Mouse (Mus musculus) midbrain, embryonic 15.5 days (tissue): ENCODE measurements around the gene Lrmda. TPM values are rescaled to one million over a fixed set of nuclear protein-coding genes. Genes with fewer than 3 reads are reported as not detected.
A peak's percentile ranks its signal among the peaks of the same experiment; 100 is the strongest.

Source experiments
- ATAC-seq: fragments of 200-750 bp; cut with Nextera tagmentation; replicated peaks from 2 replicates; pipeline ENCODE4 v1.8.0; 2017; ENCODE audit warnings: moderate TSS enrichment
- H3K27ac ChIP-seq: fragments of 300-500 bp; sonication (generic); 2 replicates; pipeline ENCODE4 v1.5.1; 2015; ENCODE audit warnings: mild to moderate bottlenecking, inconsistent platforms
- H3K27me3 ChIP-seq: fragments of 300-500 bp; sonication (generic); replicated peaks from 2 replicates; pipeline ENCODE4 v1.6.1; 2015; ENCODE audit warnings: inconsistent platforms
- H3K36me3 ChIP-seq: fragments of 300-500 bp; sonication (generic); replicated peaks from 2 replicates; pipeline ENCODE4 v1.6.1; 2015; ENCODE audit warnings: inconsistent platforms
- H3K4me1 ChIP-seq: fragments of 300-500 bp; sonication (generic); 2 replicates; pipeline ENCODE4 v1.6.1; 2015; ENCODE audit warnings: inconsistent platforms
- H3K4me2 ChIP-seq: fragments of 300-500 bp; sonication (generic); 2 replicates; pipeline ENCODE4 v1.6.1; 2015; ENCODE audit warnings: inconsistent platforms, mild to moderate bottlenecking, moderate library complexity
- H3K4me3 ChIP-seq: fragments of 300-500 bp; sonication (generic); 2 replicates; pipeline ENCODE4 v1.5.1; 2015; ENCODE audit warnings: mild to moderate bottlenecking, inconsistent platforms
- H3K9ac ChIP-seq: fragments of 300-500 bp; sonication (generic); 2 replicates; pipeline ENCODE4 v1.6.1; 2015; ENCODE audit warnings: mild to moderate bottlenecking, inconsistent platforms
- H3K9me3 ChIP-seq: fragments of 300-500 bp; sonication (generic); 2 replicates; pipeline ENCODE4 v1.6.1; 2016; ENCODE audit warnings: inconsistent platforms
- WGBS: fragments of 180-500 bp; shearing (Covaris S2); methylation state at CpG from one replicate; pipeline ENCODE4 v1.1.7; 2015; ENCODE audit warnings: mixed read lengths; 5-methylcytosine and 5-hydroxymethylcytosine counted together
- polyA plus RNA-seq: library from polyadenylated mRNA; unstranded; fragments of >200 nt; fragmentation: Nextera tagmentation; extraction: Ambion mirVana; gene quantifications from 2 replicates; pipeline ENCODE4 v1.2.1, GENCODE M21; 2015

The Lrmda gene
- polyA plus RNA-seq, 1 experiment from 2014 or later = 0.31 TPM

DNA sequence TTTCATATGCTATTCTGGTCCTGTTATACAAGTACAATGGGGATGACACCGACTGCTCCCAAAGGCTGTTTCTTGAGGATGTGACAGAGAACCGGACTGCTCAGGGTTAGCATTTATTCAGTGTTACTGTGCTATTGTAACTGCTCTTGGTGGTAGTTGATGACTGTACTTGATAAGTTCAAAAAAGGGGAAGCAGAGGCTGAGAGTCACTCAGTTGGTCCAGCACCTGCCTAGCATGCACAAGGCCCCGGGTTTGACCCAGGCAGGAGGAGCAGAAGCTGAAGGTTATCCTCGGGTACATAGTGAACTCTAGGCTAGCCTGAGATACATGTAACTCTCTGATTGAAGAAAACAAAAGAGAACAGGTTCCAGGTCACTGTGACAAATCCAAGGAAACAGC lies 4.0 kb downstream of the Lrmda start:
- Histone ChIP-seq H3K36me3 (no peaks in the 10 kb centered on the region), H3K4me2 (no peak overlapping the region), H3K9ac (no peak overlapping the region), H3K4me3 (no peak overlapping the region), H3K27me3 (peaks cover 9% of the 10 kb centered on the region), H3K9me3 (no peaks in the 10 kb centered on the region), H3K4me1 (peaks cover 10% of the 10 kb centered on the region), H3K27ac (no peak overlapping the region)
- 72% methylated on average over 4 of the region's 4 CpGs for WGBS
- ATAC-seq = no peak

DNA sequence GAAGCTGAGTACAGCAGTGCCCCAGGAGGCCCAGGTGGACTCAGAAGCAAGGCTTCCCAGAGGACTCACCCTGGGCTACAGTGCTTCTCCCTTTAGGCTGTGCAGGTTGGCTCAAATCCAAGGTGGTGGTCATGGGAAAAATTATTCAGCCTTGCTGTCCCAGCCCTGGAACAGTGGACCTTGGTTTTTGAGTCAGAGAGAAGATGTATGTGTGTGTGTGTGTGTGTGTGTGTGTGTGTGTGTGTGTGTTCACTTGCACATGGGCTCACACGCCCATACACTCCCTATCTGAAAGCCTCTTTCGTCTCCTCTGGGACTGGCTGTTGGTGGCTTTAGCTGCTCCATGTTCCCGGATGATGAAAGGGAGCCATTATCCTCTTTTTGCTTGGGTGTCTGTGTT lies 16.4 kb downstream of the Lrmda start:
- 38% methylated on average over 3 of the region's 3 CpGs for WGBS
- Histone ChIP-seq H3K27ac (no peak overlapping the region), H3K4me1 (peaks cover 30% of the 10 kb centered on the region), H3K9me3 (no peaks in the 10 kb centered on the region), H3K4me2 (0 out of 2 replicates have a peak overlapping the region, but pooled peaks have one; percentile 29), H3K4me3 (no peak overlapping the region), H3K9ac (no peak overlapping the region), H3K36me3 (no peaks in the 10 kb centered on the region), H3K27me3 (no peaks in the 10 kb centered on the region)
- peak; percentile 63 for ATAC-seq

DNA sequence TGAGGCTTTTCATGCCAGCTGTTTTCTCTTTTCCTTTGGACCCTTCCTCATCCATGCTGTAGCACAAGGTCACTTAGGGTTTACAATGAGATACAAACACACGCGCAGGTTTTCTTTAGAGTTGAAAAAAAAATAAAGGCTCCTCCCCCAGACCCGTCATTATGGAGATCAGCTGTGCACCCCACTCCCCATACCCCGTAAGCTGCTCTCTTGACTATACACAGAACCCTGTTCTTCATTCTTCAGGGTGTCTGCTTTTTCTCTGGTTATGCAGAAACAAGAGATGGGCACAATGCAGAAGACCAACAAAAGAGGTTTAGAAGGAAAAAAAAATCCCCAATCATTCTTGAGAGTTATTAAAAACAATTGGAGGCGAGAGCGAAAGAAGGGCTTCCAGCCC lies 16.8 kb downstream of the Lrmda start:
- WGBS = 31% methylated on average over 6 of the region's 6 CpGs
- ATAC-seq = no peak
- Histone ChIP-seq H3K36me3 (no peaks in the 10 kb centered on the region), H3K4me2 (peak overlapping the region; percentile 29; the same call in 1 of the 2 replicates), H3K27me3 (peaks cover 4% of the 10 kb centered on the region; the same call in 1 of the 2 replicates), H3K9ac (no peak overlapping the region), H3K4me1 (peaks cover 30% of the 10 kb centered on the region), H3K27ac (no peak overlapping the region), H3K9me3 (no peaks in the 10 kb centered on the region), H3K4me3 (no peak overlapping the region)

DNA sequence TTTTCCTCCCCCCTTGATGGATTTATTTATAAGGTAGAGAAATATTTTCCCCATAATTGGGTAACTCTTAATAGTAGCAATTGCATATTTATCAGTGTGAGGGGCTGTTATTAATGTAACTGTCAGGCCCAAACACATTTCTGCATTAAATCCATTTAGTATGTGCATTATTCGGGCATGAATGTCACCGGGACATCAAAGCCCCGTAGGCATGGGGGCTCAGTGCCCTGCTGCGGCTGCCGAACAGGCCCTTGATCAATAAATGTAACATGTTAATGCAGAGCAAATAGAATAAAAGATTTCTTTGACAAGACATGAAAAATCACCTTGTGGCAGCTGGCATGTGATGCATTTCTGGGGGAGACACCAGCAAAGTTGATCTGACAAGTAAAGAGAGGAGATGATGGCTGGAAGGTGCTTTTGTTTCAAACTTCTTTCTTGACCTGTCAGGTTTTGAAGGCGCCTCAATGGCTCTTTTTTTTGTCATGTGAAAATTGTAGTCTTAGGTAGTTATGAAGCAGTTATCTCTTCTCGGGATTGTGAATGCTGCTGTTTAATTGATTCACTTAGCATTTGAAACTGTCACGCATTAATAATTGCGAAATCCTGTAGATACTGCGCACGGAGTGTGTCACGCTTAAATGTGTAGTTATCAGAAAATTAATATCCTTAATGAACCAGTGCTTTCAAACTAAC lies 17.4 kb downstream of the Lrmda start:
- no peak; the same call in 1 of the 2 replicates for ATAC-seq
- Histone ChIP-seq H3K36me3 (no peaks in the 10 kb centered on the region), H3K27ac (no peak overlapping the region), H3K27me3 (peaks cover 10% of the 10 kb centered on the region; the same call in 1 of the 2 replicates), H3K4me3 (no peak overlapping the region), H3K9me3 (no peaks in the 10 kb centered on the region), H3K4me1 (peaks cover 30% of the 10 kb centered on the region), H3K9ac (no peak overlapping the region), H3K4me2 (peak overlapping the region; percentile 29; the same call in 1 of the 2 replicates)
- WGBS = 26% methylated on average over 12 of the region's 12 CpGs

DNA sequence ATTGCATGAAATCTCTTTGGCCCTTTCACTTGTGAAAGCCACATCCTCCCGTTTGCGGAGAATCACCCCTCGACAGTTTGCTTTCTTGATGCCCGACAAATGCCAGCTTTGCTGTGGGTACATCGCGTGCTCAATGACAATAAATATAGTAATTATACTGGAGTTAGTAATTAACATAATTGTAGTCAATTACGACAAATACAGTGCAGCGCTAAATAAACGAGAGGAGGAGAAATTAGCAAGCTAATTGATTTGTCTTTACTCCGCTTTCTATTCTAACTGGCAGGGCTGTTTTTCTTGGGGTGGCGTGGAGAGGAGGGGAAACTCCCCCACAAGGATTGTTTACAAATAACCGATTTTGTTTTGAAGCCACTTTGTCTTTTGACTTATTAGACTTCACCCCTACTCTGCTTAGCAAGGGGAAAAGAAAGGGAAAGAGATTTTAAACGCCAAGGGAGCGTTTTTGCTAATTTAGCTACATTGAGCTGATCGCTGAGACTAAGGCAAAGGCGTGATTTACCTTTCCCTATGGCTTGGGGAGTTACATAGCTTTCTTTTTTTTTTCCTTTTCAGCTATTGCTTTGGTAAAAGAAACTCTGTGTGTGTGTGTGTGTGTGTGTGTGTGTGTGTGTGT lies 18.1 kb downstream of the Lrmda start:
- Histone ChIP-seq H3K9ac (no peak overlapping the region), H3K4me3 (no peak overlapping the region), H3K27me3 (peaks cover 12% of the 10 kb centered on the region; the same call in 1 of the 2 replicates), H3K27ac (no peak overlapping the region), H3K4me1 (peaks cover 30% of the 10 kb centered on the region), H3K36me3 (no peaks in the 10 kb centered on the region), H3K4me2 (peak overlapping the region; percentile 29), H3K9me3 (no peaks in the 10 kb centered on the region)
- ATAC-seq = no peak
- WGBS = 37% methylated on average over 16 of the region's 16 CpGs

DNA sequence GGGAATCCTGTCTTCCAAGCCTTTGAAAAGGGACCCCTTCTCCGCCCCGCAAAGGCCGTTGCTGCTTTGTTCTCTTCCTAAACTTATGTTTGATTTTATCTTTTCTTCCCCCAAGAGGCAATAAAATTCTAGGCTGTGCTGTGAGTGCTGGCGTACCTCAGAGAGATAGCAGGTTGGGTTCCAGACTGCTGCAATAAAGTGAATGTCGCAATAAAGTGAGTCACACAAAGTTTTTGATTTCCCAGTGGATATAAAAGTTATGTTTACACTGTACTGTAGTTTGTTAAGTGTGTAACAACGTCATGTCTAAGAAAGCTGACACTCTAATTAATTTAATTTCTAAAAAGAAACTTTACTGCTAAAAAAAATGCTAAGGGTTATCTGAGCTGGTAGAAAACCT lies 22.6 kb downstream of the Lrmda start:
- Histone ChIP-seq H3K9me3 (no peaks in the 10 kb centered on the region), H3K4me3 (no peak overlapping the region), H3K27me3 (peaks cover 12% of the 10 kb centered on the region; the same call in 1 of the 2 replicates), H3K36me3 (no peaks in the 10 kb centered on the region), H3K4me1 (peaks cover 14% of the 10 kb centered on the region), H3K9ac (no peak overlapping the region), H3K4me2 (no peak overlapping the region), H3K27ac (no peak overlapping the region)
- no peak for ATAC-seq
- 94% methylated on average over 6 of the region's 6 CpGs for WGBS

DNA sequence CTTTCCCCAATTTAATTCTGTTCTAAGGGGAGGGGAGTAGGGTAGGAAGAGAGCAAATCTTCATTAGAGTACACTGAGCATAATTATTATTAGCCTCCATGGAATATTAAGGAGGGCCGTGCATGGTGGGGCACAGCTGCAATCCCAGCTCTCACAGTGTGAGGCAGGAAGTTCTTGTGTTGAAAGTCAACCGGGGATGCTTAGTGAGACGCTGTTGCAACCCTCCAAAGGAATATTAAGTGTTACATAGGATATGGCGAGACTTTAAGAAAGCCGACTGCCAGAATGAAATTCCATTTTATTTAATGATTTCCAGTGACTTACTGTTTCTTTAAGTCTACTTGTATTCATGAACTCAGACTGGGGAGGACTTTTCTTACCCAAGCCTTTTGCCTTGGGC lies 23.9 kb downstream of the Lrmda start:
- Histone ChIP-seq H3K4me3 (no peak overlapping the region), H3K4me1 (peaks cover 2% of the 10 kb centered on the region; the same call in 1 of the 2 replicates), H3K27ac (no peak overlapping the region), H3K4me2 (no peak overlapping the region), H3K27me3 (peaks cover 12% of the 10 kb centered on the region; the same call in 1 of the 2 replicates), H3K9me3 (no peaks in the 10 kb centered on the region), H3K36me3 (no peaks in the 10 kb centered on the region), H3K9ac (no peak overlapping the region)
- no peak for ATAC-seq
- WGBS = 77% methylated on average over 5 of the region's 5 CpGs

DNA sequence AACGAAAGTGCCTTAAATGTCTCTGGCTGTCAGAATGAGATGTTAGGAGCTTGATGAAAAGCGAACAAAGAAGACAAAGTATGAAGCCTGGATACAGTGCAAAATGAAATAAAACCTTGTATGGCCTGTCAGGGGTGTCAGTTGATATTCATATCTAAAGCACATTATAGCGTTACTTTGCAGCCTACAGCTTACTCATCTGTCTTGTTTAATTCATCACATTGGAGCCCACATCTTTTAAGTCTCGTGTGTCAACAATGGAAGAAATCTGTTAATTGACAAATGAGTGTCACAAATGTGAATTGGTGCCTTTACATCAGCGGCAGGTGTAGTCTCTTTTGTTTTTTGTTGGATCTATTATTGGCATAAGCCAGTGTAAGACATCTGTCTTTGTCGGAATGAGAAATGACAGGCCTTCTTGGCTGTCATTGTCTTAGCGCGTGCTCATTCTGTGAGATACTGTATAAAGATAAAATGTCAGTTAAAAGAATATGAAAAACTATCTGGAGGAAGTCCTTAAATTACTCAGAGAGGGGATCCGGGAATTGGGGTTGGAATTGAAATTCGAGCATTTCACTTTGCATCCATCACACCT lies 26.8 kb downstream of the Lrmda start:
- H3K4me3 ChIP-seq = no peak overlapping the region
- H3K36me3 ChIP-seq = no peaks in the 10 kb centered on the region
- no peaks in the 10 kb centered on the region for H3K4me1 ChIP-seq
- ATAC-seq = no peak
- no peak overlapping the region for H3K27ac ChIP-seq
- H3K4me2 ChIP-seq = no peak overlapping the region
- 64% methylated on average over 10 of the region's 10 CpGs for WGBS
- H3K9ac ChIP-seq = no peak overlapping the region
- H3K27me3 ChIP-seq = peaks cover 8% of the 10 kb centered on the region; the same call in 1 of the 2 replicates
- H3K9me3 ChIP-seq = no peaks in the 10 kb centered on the region

DNA sequence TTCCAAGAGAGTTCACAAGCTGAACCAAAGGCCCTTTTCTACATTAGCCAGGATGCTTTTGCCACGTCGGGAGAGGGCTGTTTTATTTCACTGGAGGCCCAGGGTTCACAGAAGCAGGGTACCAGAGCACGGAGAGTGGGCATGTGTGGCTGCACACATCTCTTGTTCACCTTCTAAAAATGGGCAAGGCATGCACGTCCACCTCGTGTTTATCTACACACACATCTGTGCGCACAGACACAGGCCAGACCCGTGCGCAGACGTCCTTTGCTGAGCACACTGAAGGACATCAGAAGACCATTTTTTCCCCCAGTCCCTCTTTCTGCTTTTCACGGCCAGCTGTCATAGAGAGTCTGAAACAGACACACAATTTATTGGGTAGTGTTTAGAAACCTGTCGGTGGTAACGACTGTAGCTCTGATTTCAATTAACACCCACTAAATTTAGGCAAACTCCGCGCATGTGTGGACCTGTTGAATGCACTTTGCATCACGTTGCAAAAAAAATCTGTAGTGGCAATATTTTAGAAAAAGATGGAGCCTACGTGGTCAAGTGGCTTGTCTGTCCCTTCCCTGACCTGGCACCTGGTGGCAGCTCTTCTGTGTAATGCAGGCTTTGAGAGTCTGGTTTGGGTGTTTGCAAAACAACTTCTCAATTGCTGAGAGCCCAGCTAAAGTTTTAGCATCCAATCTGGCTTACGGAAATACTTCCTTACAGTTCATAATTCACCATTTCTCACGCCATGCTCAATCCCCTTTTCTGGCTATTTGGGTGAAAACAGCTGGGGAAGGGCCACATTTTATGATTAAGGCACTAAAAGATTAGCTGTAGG lies 28.8 kb downstream of the Lrmda start:
- Histone ChIP-seq H3K4me2 (no peak overlapping the region), H3K9ac (no peak overlapping the region), H3K4me3 (no peak overlapping the region), H3K9me3 (no peaks in the 10 kb centered on the region), H3K36me3 (no peaks in the 10 kb centered on the region), H3K4me1 (no peaks in the 10 kb centered on the region), H3K27me3 (no peaks in the 10 kb centered on the region), H3K27ac (no peak overlapping the region)
- ATAC-seq = no peak
- WGBS = 87% methylated on average over 18 of the region's 18 CpGs

DNA sequence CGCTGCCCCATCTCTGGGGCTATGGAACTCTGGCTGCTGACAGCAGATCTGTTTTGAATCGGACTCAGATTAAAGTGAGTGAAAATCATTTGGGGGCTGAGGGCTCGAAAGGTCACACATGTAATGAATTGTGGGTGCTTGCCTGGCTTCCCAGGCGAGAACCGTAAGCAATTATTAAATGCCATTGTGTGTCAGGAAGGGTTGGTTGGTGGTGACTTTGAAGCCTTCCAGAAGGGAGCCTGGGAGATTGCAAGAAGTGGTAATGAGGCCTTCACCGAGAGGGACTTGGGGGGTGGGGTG lies 29.3 kb downstream of the Lrmda start:
- H3K36me3 ChIP-seq = no peaks in the 10 kb centered on the region
- no peaks in the 10 kb centered on the region for H3K27me3 ChIP-seq
- H3K9me3 ChIP-seq = no peaks in the 10 kb centered on the region
- H3K27ac ChIP-seq = no peak overlapping the region
- no peak overlapping the region for H3K4me3 ChIP-seq
- no peak for ATAC-seq
- H3K4me1 ChIP-seq = no peaks in the 10 kb centered on the region
- H3K4me2 ChIP-seq = no peak overlapping the region
- H3K9ac ChIP-seq = no peak overlapping the region
- 66% methylated on average over 6 of the region's 6 CpGs for whole genome bisulfite sequencing

DNA sequence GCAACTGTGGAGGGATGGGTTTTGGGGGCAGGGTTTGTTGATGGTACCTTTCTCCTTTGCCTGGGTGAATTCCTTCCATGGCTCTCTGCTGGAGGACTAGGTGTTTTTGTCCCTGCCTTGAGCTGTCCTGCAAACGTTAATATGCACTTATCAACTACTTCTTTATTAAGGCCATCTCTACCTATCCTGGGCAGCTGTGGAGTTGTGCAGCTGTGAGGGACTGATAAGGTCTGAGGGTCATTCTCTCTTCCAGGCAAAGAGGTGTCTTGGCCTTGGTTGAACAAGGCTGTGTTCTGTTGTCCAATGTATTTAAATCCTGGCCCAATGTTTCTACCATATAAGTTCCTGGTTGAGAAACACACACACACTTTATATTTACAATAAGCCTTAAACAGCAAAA lies 29.8 kb downstream of the Lrmda start:
- no peak overlapping the region for H3K27ac ChIP-seq
- WGBS = 78% methylated on average over 1 of the region's 1 CpGs
- H3K4me3 ChIP-seq = no peak overlapping the region
- H3K9ac ChIP-seq = no peak overlapping the region
- no peak for ATAC-seq
- no peaks in the 10 kb centered on the region for H3K9me3 ChIP-seq
- no peaks in the 10 kb centered on the region for H3K36me3 ChIP-seq
- H3K4me2 ChIP-seq = no peak overlapping the region
- no peaks in the 10 kb centered on the region for H3K27me3 ChIP-seq
- H3K4me1 ChIP-seq = no peaks in the 10 kb centered on the region
